Mouse (Mus musculus): ENCODE results near the gene Lhfpl2.

Lhfpl2 gene

DNA sequence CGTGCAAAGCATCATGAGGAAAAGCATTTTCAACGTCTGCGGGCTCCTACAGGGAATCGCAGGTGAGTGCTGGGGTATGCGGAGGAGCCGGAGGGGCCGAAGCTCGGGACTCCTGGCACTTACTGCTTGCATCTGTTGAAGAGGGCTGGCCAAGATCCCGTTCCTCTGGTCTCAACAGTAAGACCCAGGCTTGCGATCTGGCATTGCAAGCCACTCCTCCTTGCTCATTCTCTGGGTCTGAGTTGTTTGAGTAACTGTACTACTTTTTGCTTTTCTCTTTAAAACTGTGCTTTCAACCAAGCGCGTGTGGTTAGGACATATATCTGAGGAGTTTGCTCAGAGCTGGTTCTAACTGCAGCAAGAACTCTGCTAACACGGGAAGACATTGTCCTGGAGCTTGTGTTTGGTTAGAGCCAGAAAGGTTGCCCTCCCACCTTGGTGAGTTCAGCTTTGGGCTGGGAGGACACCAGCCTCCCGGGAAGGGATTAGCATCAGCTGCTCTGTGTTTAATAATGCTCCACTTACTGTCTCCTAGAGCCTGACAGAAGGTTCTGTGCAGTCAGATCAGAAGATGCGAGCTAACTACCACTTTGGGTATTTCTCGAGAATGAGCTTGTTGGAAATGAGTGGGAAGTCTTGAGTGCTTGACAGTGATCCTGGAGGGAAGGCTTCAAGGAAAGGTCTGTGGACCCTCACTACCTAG is 117.1 kb downstream of the Lhfpl2 start:
- DNase-seq (ENCODE audit: low spot score), result no peak

DNA sequence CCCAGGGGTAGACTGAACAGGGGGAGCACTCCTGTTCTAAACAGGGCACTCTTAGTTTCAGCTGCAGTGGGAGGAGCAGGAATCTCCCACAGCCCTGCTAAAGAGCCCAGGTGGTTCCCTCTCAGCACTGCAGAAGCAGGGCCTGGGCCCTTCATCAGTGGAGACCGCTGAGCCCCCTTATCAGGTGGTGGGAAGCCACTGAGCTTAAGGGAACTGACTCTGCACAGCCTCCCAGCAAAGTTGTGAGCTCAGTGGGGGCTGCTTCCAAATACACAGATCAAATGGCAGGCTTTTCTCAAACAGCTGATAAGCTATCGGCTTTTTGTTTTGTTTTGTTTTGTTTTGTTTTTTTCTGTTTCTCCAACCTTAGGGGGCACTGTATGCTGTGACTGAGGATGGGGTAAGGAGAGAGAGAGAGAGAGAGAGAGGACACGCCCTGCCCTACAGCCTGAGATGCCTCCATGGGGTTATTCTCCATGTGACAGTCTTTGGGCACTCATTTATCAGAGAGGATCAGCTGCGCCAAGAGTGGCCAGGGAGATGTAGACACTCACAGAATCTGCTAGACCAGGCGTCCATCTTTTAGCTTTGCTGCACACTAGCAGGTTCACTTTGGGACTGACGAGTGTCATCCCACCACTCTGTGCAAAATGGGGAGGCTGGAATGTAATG is 117.9 kb downstream of the Lhfpl2 start:
- no peak for DNase-seq (ENCODE audit: low spot score)

DNA sequence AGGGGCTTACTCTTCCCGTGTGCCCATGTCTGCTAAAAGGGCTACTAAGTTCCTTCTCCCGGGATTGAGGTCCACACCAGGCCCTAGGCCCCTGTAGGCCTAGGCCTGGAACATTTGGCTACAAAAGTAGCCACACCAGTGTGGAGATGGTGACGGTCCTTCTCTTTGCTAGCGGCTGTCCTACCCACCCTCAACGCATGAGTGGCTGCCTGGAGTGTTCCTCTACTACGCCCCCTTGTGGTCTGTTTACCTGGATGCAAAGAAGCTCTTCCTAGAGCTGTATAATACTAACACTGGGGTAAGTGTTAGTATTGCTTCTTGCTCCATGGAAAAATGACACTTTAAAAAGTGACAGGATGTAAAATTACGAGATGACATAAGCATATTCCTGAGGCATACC is 119.6 kb downstream of the Lhfpl2 start:
- no peak for DNase-seq (ENCODE audit: low spot score)

DNA sequence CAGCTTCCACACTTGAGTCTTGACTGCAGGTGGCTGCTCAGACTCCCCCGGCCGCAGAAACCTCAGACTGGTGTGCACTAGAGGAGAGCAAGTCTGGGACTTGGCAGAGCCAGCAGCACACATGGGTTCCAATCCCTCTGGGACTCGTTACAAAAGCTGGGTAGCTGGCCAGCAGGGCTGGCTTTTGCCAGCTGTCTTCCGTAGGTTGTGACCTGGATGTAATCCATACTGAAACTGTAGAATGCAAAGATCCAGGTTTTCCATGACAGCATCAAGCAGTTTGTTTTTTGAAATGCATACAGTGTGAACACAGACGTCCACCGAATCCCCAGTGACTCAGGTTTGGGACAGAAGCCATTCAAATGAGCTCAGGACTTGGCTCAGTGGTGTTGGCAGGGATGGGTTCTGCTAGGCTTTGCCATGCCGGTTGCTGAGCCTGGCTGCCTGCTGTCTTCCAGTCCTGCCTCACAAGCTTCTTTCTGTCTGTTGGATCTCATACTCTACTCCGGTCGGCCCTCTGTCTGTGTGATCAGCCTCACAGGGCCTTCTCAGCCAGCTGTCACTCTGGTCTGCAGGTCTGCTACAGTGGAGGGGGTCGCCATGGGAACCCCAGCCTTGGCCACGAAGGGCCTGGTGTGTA is 120.9 kb downstream of the Lhfpl2 start:
- DNase-seq (ENCODE audit: low spot score), result no peak

DNA sequence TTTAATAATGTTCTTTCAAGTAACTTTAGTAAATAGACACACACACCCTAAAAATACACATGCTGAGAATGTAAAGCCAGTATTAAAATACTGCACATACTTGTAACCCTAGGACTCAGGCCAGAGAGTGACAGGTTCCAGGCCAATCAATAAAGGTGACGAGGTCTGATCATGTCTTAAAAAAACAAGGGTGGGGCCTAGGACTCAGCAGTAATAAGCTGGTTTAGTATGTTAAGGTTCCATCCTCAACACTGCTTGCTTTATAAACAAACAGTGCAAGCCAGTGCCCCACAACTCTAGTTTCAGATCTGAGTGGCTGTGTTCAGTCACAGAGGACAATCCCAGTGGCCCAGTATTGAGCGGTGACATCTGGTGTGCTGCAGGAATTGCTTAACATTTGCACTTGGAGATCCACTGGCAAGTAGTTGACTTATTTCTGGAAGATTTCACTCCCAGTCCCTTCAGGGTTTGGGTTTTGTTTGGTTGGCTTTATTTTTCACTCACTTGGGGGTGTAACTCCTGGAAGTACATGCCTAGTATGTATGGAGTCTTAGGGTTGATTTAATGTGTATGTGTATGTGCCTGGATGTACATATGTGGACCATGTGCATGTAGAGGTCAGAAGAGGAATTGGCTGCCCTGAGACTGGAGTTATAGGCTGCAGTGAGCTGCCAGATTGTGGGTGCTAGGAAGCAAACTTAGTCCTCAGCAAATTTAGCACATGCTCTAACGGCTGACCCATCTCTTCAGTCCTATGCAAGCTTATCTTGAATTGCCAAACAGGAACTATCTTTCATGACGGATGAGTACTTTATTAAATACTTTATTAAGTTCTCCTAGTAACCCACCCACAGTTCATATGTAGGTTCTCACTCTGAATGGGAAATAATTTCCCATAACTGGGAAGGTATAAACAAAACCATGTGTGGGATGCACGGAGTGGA is 123.2 kb downstream of the Lhfpl2 start:
- no peak for DNase-seq (ENCODE audit: low spot score)

DNA sequence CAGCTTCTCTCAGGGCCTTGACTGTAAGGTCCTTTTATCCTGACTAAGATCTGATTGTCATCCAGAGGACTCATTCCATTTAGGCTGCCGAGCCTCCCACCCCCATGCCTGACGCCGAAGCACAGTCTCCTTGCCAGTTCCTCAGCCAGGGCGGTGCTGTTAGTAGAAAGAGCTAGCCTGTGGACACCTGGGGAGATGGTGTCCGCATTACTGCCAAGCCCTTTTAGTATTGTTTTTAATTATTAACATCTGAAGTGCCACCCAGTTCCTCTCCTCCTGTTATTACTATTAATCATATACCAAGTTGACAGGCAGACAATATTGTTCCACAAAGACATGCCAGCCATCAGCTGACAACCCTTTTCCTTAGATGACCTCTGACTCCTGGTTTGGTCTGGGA is 124.4 kb downstream of the Lhfpl2 start:
- DNase-seq (ENCODE audit: low spot score), result no peak

DNA sequence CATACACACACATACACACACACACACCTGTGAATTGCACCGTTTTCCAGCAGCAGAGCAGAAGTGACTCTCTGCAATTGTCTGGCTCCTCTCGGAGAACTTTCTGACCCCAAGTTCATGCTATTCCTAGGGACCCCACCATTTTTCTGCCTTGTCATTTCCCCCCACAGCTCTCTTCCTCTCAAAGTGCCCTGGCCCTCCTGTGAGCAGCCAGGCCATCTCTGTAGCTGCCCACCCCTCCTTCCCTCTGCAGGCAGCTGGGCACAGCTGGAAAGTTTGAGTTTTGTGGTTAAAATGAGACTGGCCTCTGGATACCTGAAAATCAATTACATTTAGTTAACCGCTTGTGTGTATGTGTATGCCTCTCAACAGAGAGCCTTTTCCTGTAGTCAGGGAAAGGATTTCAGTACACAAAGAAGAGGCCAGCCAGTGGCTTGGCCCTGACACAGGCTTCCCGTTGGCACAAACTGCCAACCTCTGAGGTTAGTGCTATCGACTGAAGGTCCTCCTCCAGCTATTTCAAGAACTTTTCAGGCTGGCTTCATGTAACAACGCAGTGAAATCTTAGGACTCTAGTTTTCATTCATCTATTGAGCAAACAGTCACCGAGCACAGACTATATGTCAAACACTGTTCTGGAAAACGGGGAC is 125.9 kb downstream of the Lhfpl2 start:
- DNase-seq (ENCODE audit: low spot score), result no peak

DNA sequence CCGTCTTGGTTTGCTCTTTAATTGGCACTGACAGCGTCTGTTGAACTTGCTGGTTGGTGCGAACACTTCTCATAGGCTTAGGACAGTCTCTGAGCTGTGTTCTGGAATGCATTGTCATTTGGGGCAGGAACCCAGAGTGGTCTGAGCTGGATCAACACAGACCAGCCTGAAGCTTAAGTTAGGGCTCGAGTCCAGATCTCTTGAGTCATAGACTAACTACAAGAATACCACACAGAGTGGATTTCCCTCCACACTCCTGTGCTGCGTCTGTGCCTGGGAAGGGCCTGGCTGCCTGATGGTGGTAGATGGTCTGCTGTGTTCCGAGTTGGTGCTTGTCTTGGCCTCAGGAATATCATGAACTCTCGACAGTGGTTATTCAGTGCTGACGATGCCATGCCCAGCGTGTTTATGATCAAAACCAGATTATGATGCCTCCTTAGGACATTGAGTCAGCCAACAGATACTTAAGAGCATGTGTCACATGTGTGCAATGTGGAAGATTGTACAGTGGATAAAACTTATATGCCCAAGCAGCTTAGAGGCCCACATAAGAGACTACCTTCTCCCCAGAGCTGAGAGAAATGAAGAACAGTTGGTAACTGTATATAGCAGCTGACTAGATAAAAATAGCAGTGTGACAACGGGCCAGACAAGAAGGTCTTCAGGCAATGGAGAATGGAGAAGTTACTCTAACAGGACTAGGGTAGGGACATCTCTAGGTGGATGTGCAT is 127.3 kb downstream of the Lhfpl2 start:
- no peak for DNase-seq (ENCODE audit: low spot score)

DNA sequence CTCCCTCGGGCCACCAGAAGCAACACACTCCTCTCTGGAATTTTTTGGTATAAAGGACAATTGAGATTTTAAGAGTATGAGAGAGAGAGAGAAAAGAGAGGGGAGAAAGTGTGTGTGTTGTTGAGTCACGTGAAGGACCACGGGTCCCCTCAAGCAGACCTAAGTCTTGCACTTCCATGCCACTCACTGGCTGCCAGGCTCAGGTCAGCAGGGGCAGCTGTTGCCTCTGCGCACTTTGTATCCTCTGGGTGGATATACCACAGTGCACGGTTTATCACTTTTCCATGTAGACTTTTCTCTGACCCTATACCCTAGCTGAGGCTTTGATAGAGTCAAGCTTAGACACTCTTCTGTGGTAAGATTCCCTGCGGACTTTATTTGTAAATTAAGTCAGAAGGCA is 128.0 kb downstream of the Lhfpl2 start:
- no peak for DNase-seq (ENCODE audit: low spot score)

DNA sequence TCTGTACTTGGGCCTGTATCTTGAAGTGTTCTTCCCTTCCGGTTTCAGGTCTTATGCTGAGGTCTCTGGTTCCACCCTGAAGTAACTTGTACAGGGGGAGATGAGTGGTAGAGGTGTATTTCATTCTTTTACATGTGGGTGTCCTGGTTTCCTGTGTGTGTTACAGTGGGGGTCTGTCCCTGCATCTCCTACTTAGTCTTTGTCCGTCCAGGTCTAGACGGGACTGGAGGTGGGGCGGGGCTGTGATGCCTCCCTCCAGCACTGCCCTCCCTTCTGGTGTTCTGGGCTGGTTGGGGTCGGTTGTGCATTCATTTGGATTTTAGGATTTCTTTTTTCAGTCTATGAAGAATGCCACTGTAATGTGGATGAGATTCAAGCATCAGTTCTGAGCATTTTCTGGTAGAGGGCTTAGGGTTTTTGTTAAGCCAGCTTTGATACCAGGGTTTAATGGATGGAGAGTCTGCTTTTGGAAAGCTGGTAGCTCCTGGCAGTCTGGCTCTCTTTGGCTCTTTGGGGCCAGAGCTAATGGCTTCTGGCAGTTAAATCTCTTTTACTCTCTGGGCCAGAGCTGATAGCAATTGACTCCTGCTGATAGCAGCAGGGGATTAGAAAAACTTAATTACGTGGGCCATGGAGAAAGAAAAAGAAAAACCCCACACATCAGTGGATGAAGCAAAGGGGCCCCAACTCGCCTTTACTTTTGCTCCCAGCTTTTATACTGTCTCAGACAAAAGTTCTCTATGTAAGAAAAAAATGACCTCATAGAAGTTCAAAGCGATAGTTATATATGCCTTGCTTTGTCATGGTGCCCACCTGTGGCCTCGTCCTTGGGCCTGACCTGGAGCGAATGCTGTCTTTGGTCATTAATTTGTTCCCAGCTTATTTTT is 130.8 kb downstream of the Lhfpl2 start:
- DNase-seq (ENCODE audit: low spot score), result no peak

DNA sequence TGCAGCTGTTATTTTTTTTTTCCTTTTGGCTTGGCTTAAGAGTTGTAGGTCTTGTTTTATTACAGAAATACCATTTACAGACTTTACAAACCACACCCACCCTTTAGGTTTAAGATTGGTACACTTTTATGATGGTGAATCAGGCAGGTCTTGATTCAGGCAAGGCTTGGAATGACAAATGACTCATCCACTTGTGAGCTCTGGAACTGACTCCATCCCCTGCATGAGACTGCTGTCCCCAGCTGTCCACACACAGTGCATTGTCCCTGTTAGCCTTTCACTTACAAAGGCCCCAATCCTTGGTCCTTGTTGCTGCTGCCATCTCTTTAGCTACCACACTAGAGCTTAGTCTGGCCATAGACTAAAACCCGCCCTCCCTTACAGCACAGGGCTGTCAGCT is 132.8 kb downstream of the Lhfpl2 start:
- DNase-seq (ENCODE audit: low spot score), result no peak

DNA sequence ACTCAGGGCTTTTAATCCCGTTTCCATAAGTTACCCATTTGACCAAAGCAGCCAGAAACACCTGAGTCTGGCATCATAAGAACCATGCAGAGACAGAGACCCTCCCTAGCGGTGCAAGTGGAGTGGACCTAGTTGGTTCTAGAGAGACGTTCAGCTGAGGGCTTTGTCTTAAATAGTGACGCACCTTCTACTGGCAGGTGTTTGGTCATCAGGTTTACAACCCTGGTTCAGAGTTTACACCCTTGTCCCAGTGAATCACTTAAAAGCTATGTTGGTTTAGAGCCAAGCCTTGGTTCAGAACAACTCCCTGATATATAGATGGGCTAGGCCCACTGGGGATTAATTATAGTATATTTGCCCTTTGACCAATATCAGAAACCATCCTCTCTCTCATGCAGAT is 135.6 kb downstream of the Lhfpl2 start:
- DNase-seq (ENCODE audit: low spot score), result no peak

DNA sequence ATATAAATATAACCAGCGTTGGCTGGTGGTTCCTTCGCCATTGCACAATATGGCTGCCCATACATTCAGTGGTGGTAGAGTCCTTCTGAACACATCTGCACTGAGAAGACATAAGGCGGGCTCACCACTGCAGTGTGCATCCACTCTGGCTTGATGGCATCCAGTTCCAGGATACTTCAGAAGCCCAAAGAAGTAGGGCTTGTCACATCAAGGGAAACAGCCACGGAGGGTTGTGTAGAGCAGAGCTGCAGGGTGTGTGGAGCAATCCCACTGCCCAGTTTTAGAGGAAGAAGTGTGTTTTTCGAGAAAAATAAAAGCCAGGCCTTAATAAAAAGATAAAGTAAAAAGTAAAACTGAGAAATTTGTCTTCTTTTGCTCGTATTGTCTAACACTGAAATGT is 141.0 kb downstream of the Lhfpl2 start:
- DNase-seq (ENCODE audit: low spot score), result no peak

DNA sequence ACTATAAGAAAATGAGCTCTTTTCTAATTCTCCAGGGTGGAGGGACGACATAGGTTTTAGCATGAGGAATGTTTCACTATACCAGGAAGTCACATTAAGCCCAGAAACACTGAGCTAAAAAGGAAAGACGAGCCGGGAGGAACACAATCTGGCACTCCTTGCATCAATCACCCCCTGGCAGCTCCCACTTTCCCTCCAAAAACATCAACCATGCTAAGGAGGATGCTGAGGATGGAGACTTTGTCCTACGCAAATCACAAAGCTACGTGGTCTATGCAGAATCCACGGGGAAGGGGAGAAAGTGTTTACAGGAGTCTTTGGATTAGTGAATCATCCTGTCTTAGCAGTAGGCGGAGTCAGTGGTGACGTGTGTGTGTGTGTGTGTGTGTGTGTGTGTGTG is 142.2 kb downstream of the Lhfpl2 start:
- DNase-seq (ENCODE audit: low spot score), result no peak

DNA sequence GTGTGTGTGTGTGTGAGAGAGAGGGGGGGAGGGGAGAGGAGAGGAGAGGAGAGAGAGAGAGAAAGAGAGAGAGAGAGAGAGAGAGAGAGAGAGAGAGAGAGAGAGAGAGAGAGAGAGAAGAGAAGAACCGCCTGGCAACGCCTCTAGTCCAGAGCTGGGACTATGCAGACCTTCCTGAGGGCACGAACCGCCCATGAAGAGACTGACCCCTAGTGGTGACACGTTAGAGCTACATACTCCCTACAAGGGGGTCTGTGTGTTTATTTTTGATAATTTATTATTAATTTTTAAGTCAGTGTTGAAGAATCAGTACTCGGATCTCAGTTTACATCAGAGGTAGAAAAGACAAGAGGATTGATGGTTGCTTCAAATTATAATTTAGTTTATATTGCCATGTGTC is 147.6 kb downstream of the Lhfpl2 start:
- DNase-seq (ENCODE audit: low spot score), result no peak

DNA sequence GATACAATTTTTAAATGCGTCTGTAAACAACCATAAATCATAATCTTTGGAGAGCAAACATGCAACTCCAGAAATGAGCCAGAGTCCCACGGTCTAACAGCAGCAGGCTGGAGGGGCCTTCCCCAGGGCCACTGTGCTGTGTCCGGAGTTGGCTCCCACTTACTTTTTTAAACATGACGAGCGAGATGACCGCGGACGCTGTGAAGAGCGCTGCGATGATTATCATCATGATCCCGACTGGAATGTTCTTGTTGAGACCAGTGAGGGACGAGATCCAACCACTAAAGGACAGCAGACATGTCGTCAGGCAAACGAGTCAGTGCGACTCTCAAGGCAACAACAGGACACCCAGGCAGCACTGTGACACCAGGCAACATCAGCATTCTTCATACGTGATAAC is 150.4 kb downstream of the Lhfpl2 start:
- no peak for DNase-seq (ENCODE audit: low spot score)

DNA sequence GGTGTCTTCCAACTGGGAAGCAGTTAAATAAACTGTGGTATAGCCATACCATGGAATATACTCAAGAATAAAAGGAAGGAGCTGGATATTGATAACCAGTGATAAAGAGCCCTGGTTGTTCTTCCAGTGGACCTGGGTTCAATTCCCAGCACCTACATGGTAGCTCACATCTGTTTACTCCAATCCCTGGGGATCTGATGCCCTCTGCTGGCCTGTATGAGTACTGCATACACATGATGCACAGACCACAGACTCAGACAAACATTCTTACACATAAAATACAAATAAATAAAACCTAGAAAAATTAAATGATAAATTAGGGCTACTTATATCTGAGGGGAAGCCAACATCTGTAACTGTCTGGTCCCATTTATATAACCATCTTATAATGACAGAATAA is 151.3 kb downstream of the Lhfpl2 start:
- no peak for DNase-seq (ENCODE audit: low spot score)

DNA sequence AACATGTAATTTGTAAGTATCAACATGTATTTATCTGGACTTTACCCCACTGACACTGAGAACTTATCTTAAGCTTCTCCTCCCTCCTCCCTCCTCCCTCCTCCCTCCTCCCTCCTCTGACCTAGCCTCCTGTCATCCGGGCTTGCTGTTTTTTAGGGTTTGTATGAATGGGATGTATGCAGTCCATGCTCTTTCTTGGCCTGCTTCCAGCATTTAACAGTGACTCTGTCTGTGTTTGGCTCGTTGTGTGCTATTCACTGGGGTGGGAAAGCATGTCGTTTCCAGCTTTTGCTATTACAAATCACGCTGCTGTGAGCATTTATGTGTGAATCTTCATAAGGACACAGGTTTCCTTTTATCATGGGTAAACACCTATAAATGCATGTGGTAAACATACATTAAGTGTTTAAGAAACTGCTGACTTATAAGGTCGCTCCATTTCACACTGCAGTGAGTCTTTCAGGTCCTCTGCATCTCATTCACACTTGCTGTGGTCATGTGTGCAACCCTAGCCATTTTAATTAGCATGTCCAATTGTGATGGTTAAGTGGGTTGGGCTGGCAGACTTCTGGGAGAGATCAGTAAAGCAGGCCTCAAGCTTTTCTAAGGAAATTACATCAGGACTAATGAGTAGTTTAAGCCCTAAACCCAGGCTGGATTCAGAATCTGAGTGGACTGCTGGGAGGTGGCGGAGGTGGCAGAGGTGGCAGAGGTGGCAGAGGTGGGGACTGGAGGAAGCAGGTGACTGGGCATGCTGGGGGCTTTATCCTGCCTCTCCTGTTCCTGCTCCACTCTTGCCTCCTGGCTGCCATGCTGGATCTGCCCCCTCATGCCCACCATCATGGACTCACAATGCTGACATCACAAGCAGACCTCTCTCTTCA is 153.9 kb downstream of the Lhfpl2 start:
- no peak for DNase-seq (ENCODE audit: low spot score)

DNA sequence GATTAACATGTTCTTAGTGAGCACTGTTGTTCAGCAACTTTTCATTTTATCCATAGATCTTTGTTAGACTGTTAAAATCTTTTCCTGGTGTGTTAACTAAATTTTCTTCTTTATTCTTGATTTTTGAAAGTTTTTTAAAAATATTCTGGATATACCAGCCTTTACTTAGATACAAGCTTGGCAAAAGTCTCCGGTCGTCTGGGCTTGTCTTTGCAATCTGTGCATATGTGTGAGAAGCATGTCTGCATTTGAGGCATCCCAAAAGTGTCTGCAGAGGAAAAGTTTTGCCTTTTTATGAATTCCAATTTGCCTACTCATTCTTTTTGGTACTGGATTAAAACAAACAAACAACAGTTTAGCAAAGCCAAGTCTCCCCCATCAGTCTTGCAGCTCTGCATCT is 154.6 kb downstream of the Lhfpl2 start:
- no peak for DNase-seq (ENCODE audit: low spot score)
